Mouse (Mus musculus) adrenal gland, adult 10 weeks (tissue): ENCODE measurements around the gene Scd4. TPM values are rescaled to one million over a fixed set of nuclear protein-coding genes. Genes with fewer than 3 reads are reported as not detected.

Experiments
- polyA plus RNA-seq: library from polyadenylated mRNA; stranded (reverse); fragments of 350-450 nt; fragmentation: Illumina TruSeq; extraction: RNeasy Lipid Tissue Mini Kit (QIAGEN cat#74804); gene quantifications from one replicate; pipeline ENCODE4 v1.2.3, GENCODE M21; 2014; ENCODE audit warnings: low read depth, low replicate concordance

The Scd4 gene
- polyA plus RNA-seq = 0.64 TPM

GRCm38 (mm10) chr19:44332833-44333623 lies at the start of gene Scd4:
Gene Scd4, plus strand, starts transcription at chr19:44333092.

GRCm38 (mm10) chr19:44292941-44293768 lies 39.7 kb upstream of the Scd4 start, which contains the start of gene Scd2:
Gene Scd2, plus strand, starts transcription at chr19:44293674.

Other genes starting within 250 kb of the Scd4 start
- 274 TPM for gene Chuk, start 225.6 kb upstream of the Scd4 start, polyA plus RNA-seq
- gene Cwf19l1, start 197.2 kb upstream of the Scd4 start, polyA plus RNA-seq = 27.5 TPM
- gene Bloc1s2, start 186.6 kb upstream of the Scd4 start, polyA plus RNA-seq = 37.8 TPM
- not detected for gene Pkd2l1, start 140.7 kb upstream of the Scd4 start, polyA plus RNA-seq
- gene Scd3, start 129.8 kb upstream of the Scd4 start, polyA plus RNA-seq = not detected
- gene Scd2, start 39.4 kb upstream of the Scd4 start, polyA plus RNA-seq = 992 TPM
- gene Scd1, start 74.8 kb downstream of the Scd4 start, polyA plus RNA-seq = 2,086 TPM
- gene Wnt8b, start 160.4 kb downstream of the Scd4 start, polyA plus RNA-seq = not detected
- gene Sec31b, start 212.8 kb downstream of the Scd4 start, polyA plus RNA-seq = not detected
- not detected for gene Gm20538, start 219.7 kb downstream of the Scd4 start, polyA plus RNA-seq
- gene Ndufb8, start 222.3 kb downstream of the Scd4 start, polyA plus RNA-seq = 79.5 TPM
- gene Hif1an, start 229.8 kb downstream of the Scd4 start, polyA plus RNA-seq = 10.7 TPM